Mouse (Mus musculus): ENCODE measurements around the gene Cdnf. TPM values are rescaled to one million over a fixed set of nuclear protein-coding genes. Genes with fewer than 3 reads are reported as not detected.

Cdnf gene
- polyA plus RNA-seq, 1 experiment from 2014 or later: 0.19 TPM

- Histone ChIP-seq H3K9me3 (ENCODE audit: low read length) (no peaks in the 10 kb centered on the region), H3K36me3 (ENCODE audit: insufficient read depth, low read length) (peaks cover 44% of the 10 kb centered on the region), H3K4me3 (ENCODE audit: low read length) (no peak overlapping the region), H3K4me1 (ENCODE audit: insufficient read depth, low read length) (no peaks in the 10 kb centered on the region), H3K4me2 (replicated peaks; ENCODE audit: low read depth, low read length) (no peak overlapping the region), H3K27ac (ENCODE audit: low read length) (no peak overlapping the region), H3K27me3 (ENCODE audit: insufficient read depth, low read length) (no peaks in the 10 kb centered on the region), H3K9ac (replicated peaks; ENCODE audit: low read length) (no peak overlapping the region)
- ATAC-seq (ENCODE audit: low FRiP score, low TSS enrichment): no peak
- 96% methylated on average over 5 of the region's 5 CpGs for WGBS
Measured at GRCm38 (mm10) chr2:3500886-3501285, 11.9 kb upstream of the Cdnf start.

DNA sequence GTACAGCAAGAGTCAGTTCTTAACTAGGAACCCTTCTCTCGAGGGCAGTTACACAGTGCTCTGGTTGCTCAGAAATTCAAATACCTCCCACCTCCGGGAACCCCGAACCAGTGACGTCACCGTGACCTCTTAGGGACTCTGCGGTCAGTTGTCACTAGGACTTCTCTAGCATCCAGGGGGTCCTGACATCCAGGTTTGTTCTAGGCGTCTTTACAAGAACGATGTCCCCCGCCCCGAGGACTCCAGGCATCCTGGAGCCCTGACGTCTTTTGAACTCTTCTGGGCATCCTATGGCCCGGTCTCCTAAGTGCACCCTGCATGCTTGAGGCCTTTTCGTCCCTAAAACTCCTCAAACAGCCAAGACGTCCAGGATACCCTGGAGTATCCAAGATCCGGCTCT is 754 bp upstream of the Cdnf start:
- Histone ChIP-seq H3K4me1 (ENCODE audit: insufficient read depth, low read length) (peaks cover 13% of the 10 kb centered on the region; the same call in 1 of the 2 replicates), H3K9me3 (ENCODE audit: low read length) (no peaks in the 10 kb centered on the region), H3K4me3 (ENCODE audit: low read length) (peak overlapping the region; percentile 86), H3K4me2 (replicated peaks; ENCODE audit: low read depth, low read length) (peak overlapping the region; percentile 78), H3K9ac (replicated peaks; ENCODE audit: low read length) (peak overlapping the region; percentile 89), H3K36me3 (ENCODE audit: insufficient read depth, low read length) (peaks cover 26% of the 10 kb centered on the region), H3K27ac (ENCODE audit: low read length) (peak overlapping the region; percentile 84), H3K27me3 (ENCODE audit: insufficient read depth, low read length) (no peaks in the 10 kb centered on the region)
- ATAC-seq (ENCODE audit: low FRiP score, low TSS enrichment): no peak
- WGBS: 0% methylated on average over 15 of the region's 15 CpGs

DNA sequence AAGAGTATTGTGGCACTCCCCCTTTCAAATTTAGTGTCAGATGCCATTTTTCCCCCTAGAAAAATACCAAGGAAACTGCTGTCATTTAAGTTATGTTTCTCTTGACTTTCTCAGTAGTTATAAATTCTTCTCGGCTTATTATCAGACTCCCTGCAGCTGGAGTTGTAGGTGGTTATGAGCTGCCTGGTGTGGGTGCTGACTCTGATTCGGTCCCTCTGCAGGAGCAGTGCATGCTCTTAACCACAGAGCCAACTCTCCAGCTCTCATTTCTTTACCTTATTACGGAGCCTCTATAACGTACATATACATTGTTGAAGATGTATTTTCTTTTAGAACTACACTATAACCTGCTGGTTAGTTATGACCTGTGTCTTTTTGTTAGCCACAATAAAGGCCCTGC is 9.7 kb downstream of the Cdnf start:
- no peaks in the 10 kb centered on the region for H3K9me3 ChIP-seq (ENCODE audit: low read length)
- H3K4me1 ChIP-seq (ENCODE audit: insufficient read depth, low read length): no peaks in the 10 kb centered on the region
- no peak overlapping the region for H3K27ac ChIP-seq (ENCODE audit: low read length)
- H3K9ac ChIP-seq (replicated peaks; ENCODE audit: low read length): no peak overlapping the region
- WGBS: 80% methylated on average over 4 of the region's 4 CpGs
- no peak for ATAC-seq (ENCODE audit: low FRiP score, low TSS enrichment)
- H3K4me2 ChIP-seq (replicated peaks; ENCODE audit: low read depth, low read length): no peak overlapping the region
- no peak overlapping the region for H3K4me3 ChIP-seq (ENCODE audit: low read length)
- no peaks in the 10 kb centered on the region for H3K27me3 ChIP-seq (ENCODE audit: insufficient read depth, low read length)
- H3K36me3 ChIP-seq (ENCODE audit: insufficient read depth, low read length): no peaks in the 10 kb centered on the region

DNA sequence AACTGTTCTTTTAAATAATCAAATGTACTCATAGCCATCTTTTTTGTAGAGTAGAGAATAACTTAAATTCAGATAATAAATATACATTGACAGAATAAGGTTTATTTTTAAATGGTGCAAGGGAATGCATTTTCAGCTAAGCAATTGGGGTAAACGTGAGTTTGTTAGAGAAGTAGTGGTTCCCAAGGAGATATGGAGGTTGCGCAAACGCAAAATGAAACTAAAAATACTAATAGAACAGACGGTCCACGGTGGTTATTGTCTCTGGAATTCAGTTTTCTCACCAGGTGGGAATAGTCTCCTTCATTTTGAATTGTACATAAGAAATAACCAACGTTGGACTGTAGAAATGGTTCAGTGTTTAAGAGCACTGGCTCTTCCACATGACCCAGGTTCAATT is 13.5 kb downstream of the Cdnf start:
- H3K9ac ChIP-seq (replicated peaks; ENCODE audit: low read length): no peak overlapping the region
- no peak overlapping the region for H3K4me3 ChIP-seq (ENCODE audit: low read length)

DNA sequence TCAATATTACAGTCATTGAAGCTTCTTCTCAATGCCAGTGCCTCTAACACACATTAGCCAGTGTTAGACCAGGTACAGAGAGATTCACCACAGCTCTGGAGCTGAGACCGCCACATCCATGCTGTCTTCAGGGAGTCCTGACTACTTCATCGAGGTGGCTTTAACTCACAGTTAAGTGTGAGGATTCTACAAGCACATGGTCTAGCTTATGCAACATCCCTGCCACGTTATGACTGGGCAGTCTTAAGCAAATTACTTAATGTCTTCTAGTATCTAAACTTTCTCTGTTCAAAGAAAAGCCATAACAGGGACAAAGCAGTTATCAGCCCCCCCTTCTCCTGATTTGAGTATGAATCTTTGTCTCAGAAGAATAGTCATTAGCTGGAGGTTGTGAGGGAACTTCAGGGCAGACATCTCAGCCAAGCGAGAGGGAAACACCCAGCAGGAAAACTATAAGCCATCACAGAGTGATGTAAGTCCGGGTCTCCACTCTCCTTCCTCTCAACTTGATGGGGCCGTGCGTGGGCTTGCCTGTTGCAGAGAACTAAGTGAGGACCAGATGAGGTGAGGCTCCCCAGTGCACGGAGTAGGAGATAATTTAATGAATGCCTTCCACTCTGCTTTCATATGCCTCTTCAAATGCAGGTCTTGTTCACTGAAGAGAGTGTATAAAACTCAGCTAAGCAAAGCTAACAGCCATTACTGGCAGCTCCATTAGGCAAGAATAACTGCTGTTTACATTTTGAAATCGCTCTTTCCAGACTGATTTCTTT is 28.7 kb downstream of the Cdnf start:
- no peak overlapping the region for H3K9ac ChIP-seq (replicated peaks; ENCODE audit: low read length)
- no peaks in the 10 kb centered on the region for H3K36me3 ChIP-seq (ENCODE audit: insufficient read depth, low read length)
- H3K9me3 ChIP-seq (ENCODE audit: low read length): no peaks in the 10 kb centered on the region
- no peak overlapping the region for H3K27ac ChIP-seq (ENCODE audit: low read length)
- H3K4me2 ChIP-seq (replicated peaks; ENCODE audit: low read depth, low read length): no peak overlapping the region
- H3K4me3 ChIP-seq (ENCODE audit: low read length): no peak overlapping the region
- no peaks in the 10 kb centered on the region; the same call in 1 of the 2 replicates for H3K4me1 ChIP-seq (ENCODE audit: insufficient read depth, low read length)
- no peak for ATAC-seq (ENCODE audit: low FRiP score, low TSS enrichment)
- no peaks in the 10 kb centered on the region for H3K27me3 ChIP-seq (ENCODE audit: insufficient read depth, low read length)
- 63% methylated on average over 9 of the region's 9 CpGs for WGBS

More for the DNA sequence above, 13.5 kb downstream of the Cdnf start:
- Histone ChIP-seq H3K9me3 (ENCODE audit: low read length) (no peaks in the 10 kb centered on the region), H3K36me3 (ENCODE audit: insufficient read depth, low read length) (no peaks in the 10 kb centered on the region), H3K27me3 (ENCODE audit: insufficient read depth, low read length) (no peaks in the 10 kb centered on the region), H3K4me2 (replicated peaks; ENCODE audit: low read depth, low read length) (no peak overlapping the region), H3K4me1 (ENCODE audit: insufficient read depth, low read length) (no peaks in the 10 kb centered on the region), H3K27ac (ENCODE audit: low read length) (no peak overlapping the region)
- ATAC-seq (ENCODE audit: low FRiP score, low TSS enrichment): no peak
- WGBS: 80% methylated on average over 6 of the region's 6 CpGs

GRCm38 (mm10) chr2:3546055-3546454 is 33.2 kb downstream of the Cdnf start:
- no peak overlapping the region for H3K4me3 ChIP-seq (ENCODE audit: low read length)
- H3K36me3 ChIP-seq (ENCODE audit: insufficient read depth, low read length): no peaks in the 10 kb centered on the region
- no peaks in the 10 kb centered on the region; the same call in 1 of the 2 replicates for H3K4me1 ChIP-seq (ENCODE audit: insufficient read depth, low read length)
- WGBS: 74% methylated on average over 2 of the region's 2 CpGs
- no peak overlapping the region for H3K4me2 ChIP-seq (replicated peaks; ENCODE audit: low read depth, low read length)
- H3K9ac ChIP-seq (replicated peaks; ENCODE audit: low read length): no peak overlapping the region
- H3K27me3 ChIP-seq (ENCODE audit: insufficient read depth, low read length): no peaks in the 10 kb centered on the region
- no peak overlapping the region for H3K27ac ChIP-seq (ENCODE audit: low read length)
- H3K9me3 ChIP-seq (ENCODE audit: low read length): no peaks in the 10 kb centered on the region
- ATAC-seq (ENCODE audit: low FRiP score, low TSS enrichment): no peak

DNA sequence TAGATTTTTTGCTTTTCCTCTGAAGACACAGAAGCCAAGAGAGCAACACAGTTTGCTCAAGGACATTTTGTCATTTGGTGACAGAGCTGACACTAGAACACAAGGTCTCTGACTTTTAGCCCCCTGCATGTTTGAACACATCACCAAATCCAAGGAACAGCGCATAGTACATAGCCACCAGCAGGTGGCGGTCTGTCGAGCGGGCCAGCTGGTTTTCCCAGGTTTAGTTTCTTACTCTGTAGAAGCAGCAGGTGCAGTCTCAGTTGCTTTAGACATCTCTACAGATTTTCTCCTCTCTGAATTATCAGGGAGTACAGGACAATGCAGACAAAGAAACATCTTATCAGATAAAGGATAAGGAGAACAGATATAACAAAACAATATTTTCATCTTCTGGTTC is 33.8 kb downstream of the Cdnf start:
- Histone ChIP-seq H3K4me2 (replicated peaks; ENCODE audit: low read depth, low read length) (no peak overlapping the region), H3K4me1 (ENCODE audit: insufficient read depth, low read length) (no peaks in the 10 kb centered on the region; the same call in 1 of the 2 replicates), H3K9ac (replicated peaks; ENCODE audit: low read length) (no peak overlapping the region), H3K4me3 (ENCODE audit: low read length) (no peak overlapping the region), H3K27ac (ENCODE audit: low read length) (no peak overlapping the region), H3K9me3 (ENCODE audit: low read length) (no peaks in the 10 kb centered on the region), H3K36me3 (ENCODE audit: insufficient read depth, low read length) (no peaks in the 10 kb centered on the region), H3K27me3 (ENCODE audit: insufficient read depth, low read length) (no peaks in the 10 kb centered on the region)
- WGBS: under 1% methylated on average over 4 of the region's 4 CpGs
- peak; percentile 39; the same call in 1 of the 2 replicates for ATAC-seq (ENCODE audit: low FRiP score, low TSS enrichment)

GRCm38 (mm10) chr2:3570186-3570585 is 57.4 kb downstream of the Cdnf start, which contains the start of gene Fam107b:
Gene Fam107b, plus strand, starts transcription at chr2:3570488.
- no peak within 1 kb of the TSS for H3K4me3 ChIP-seq (ENCODE audit: low read length)
- H3K36me3 ChIP-seq (ENCODE audit: insufficient read depth, low read length): no peaks in the 10 kb centered on the region
- H3K27ac ChIP-seq (ENCODE audit: low read length): no peak within 1 kb of the TSS
- no peaks in the 10 kb centered on the region for H3K4me1 ChIP-seq (ENCODE audit: insufficient read depth, low read length)
- H3K9me3 ChIP-seq (ENCODE audit: low read length): no peaks in the 10 kb centered on the region
- ATAC-seq (ENCODE audit: low FRiP score, low TSS enrichment): no peak
- no peak within 1 kb of the TSS for H3K4me2 ChIP-seq (replicated peaks; ENCODE audit: low read depth, low read length)
- H3K9ac ChIP-seq (replicated peaks; ENCODE audit: low read length): no peak within 1 kb of the TSS
- no peaks in the 10 kb centered on the region for H3K27me3 ChIP-seq (ENCODE audit: insufficient read depth, low read length)
- WGBS: 49% methylated on average over 12 of the region's 12 CpGs

GRCm38 (mm10) chr2:3570606-3571005 is 57.8 kb downstream of the Cdnf start:
- Histone ChIP-seq H3K36me3 (ENCODE audit: insufficient read depth, low read length) (no peaks in the 10 kb centered on the region), H3K9me3 (ENCODE audit: low read length) (no peaks in the 10 kb centered on the region), H3K27me3 (ENCODE audit: insufficient read depth, low read length) (no peaks in the 10 kb centered on the region), H3K27ac (ENCODE audit: low read length) (no peak overlapping the region), H3K4me3 (ENCODE audit: low read length) (no peak overlapping the region), H3K4me1 (ENCODE audit: insufficient read depth, low read length) (no peaks in the 10 kb centered on the region), H3K4me2 (replicated peaks; ENCODE audit: low read depth, low read length) (no peak overlapping the region), H3K9ac (replicated peaks; ENCODE audit: low read length) (no peak overlapping the region)
- 76% methylated on average over 11 of the region's 11 CpGs for WGBS
- no peak for ATAC-seq (ENCODE audit: low FRiP score, low TSS enrichment)

DNA sequence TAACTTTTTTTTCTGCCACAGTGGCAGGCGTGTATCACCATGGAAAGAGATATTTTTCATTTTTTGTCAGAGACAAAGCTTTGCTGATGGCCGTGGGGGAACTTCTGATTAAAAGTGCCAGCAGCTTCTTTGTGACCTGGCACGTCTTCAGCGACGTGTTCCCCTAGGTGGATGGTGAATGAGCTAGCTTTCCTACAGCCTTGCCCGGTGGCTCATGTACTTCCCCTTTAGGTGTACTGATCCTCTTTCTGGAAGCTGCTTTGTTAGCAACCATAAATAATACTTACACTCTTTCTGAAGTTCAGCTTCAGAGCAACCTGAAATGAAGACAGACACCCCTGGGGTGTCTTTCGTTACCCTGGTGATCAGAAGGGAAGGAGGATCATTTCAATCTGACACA is 61.1 kb downstream of the Cdnf start:
- ATAC-seq (ENCODE audit: low FRiP score, low TSS enrichment): no peak
- no peaks in the 10 kb centered on the region for H3K27me3 ChIP-seq (ENCODE audit: insufficient read depth, low read length)
- WGBS: 76% methylated on average over 7 of the region's 7 CpGs
- H3K4me1 ChIP-seq (ENCODE audit: insufficient read depth, low read length): peaks cover 5% of the 10 kb centered on the region; the same call in 1 of the 2 replicates
- H3K36me3 ChIP-seq (ENCODE audit: insufficient read depth, low read length): no peaks in the 10 kb centered on the region
- H3K9me3 ChIP-seq (ENCODE audit: low read length): no peaks in the 10 kb centered on the region
- H3K4me3 ChIP-seq (ENCODE audit: low read length): no peak overlapping the region
- no peak overlapping the region for H3K27ac ChIP-seq (ENCODE audit: low read length)
- no peak overlapping the region for H3K9ac ChIP-seq (replicated peaks; ENCODE audit: low read length)
- no peak overlapping the region for H3K4me2 ChIP-seq (replicated peaks; ENCODE audit: low read depth, low read length)

All from kidney, embryonic 16.5 days (tissue).